Mouse (Mus musculus) cerebellum, adult 11 months (tissue): ENCODE data around the gene Socs1.
"Not testable (repeated sequence)": the region's sequence is repeated elsewhere in the genome, so short reads cannot be mapped to it uniquely, and the experiment has no call there.

Experiments
- DNase-seq: peaks from one replicate; pipeline ENCODE4 v3.0.0; 2022

Gene Socs1

DNA sequence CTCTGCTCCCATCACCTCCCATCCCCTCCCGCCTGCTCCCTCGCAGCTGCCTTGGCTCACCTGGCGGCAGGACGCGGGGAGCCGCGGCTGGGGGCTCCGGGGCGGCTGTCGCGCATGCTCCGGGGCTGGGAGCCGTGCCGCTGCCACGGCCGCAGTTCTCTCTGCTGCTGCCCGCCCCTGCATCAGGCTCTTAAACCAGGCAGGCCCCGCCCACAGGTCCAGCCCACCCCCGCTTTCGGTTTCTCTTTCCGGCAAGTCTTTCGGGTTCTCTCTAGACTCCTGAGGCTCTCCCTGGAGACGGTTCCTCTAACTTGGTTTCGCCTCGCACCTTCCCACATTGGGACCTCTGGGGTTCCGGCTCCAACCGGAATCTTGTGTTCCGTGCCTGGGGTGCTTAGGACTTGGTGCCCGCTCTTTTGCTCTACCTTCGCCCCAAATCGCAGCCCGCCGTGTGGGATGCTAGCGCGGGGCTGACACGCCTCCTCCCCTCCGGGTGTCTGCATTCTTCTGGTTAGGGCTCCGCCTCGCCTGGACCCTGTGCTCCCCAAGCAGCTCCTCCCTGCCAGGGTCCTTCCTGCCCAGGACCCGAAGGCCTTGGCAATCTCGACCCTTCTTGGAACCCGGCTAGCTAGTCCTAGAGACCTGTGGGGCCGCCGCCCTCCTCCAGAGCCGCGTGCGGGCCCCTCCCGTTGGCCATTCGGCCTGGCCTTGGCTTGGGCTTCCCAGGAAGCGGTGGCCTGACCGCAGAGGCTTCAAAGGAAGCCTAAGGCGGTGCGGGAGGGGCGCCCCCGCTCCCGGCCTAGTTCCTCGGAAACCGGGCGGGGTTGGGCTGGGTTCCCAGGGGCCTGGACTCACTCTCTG lies at the start of gene Socs1:
Socs1 (minus strand) TSS at position 166 of the 861 bp plus-strand sequence.
- DNase-seq, result peak; percentile 64

DNA sequence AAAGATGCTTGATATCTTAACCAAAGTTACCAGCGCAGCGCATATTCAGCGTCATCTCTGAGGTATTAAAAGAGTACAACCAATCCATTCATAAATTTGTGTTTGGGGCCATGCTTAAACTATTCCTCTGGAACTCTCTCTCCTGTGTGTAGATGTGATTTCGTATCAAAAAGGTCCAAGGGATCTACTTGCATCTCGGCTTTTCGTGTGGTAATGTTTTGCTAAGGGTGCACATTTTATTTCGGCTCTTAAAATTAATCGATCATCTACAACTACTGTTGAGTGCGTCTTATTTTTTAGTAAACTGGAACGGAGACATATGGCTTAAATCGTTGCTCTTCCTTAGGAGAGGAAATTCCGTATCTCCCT lies 49.2 kb upstream of the Socs1 start:
- DNase-seq, result no peak

DNA sequence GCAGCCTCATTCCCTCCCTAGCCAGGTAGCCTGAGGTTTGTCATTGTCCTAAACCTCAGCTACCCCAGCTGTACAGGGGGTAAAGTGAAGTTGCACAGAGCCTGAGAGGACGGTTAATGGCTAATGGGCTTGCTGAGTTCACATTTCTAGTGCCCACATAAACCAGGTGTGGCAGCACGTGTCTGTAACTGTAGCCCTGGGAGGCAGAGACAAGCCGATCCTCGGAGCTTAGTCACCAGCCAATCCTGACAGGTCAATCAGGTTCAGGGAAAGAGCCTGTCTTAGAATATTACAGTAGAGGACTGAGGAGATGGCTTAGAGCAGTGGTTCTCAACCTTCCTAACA lies 43.1 kb upstream of the Socs1 start:
- no peak for DNase-seq

DNA sequence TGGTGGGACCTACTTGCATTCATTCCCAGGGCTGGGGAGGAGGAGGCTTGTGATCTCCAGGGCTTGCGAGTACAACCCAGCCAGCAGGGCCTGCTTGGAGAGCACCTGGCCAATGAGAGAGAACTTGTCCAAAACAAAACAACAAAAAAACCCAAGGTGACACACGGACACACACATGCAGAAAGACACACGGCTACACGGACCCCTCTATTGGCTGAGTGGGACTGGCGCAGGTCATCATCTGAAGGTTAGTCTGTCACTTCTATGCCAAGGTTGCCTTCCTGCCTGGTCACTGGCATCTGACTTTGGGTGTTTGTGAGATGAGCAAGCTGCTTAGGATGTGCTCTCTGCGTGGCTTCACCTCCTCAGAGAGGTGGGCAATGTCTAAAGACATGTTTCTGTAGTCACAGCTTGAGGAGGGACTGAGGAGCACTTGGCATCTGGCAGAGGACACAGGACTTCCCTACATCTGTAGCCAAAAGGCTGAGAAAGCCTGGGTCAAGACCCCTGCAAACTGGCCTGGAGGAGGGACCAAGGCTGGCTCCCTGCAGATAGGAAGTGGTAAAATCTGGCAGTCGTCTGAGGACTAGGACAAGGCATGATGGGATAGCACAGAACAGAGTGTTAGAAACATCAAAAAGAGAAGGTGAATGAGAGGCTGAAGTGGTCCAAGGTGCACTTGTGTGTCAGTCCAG lies 42.6 kb upstream of the Socs1 start:
- DNase-seq, result no peak

DNA sequence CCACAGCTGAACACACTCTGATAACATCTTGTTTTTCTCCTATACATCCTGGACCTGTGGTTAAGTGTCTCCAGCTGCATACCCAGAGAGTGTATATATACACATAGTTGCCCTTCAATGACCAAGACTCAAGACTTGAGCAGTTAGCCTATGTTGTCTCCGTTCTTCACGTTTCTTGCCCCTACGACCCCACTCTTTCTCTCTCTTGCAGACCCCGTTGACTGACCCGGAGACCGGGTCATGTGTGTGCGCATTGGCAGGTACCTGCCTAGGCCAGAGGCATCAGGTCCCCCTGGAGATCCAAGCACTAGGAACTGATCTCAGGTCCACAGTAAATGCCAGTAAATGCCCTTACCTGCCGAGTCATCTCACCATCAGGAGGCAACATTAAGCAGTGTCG lies 41.9 kb upstream of the Socs1 start:
- DNase-seq, result no peak

DNA sequence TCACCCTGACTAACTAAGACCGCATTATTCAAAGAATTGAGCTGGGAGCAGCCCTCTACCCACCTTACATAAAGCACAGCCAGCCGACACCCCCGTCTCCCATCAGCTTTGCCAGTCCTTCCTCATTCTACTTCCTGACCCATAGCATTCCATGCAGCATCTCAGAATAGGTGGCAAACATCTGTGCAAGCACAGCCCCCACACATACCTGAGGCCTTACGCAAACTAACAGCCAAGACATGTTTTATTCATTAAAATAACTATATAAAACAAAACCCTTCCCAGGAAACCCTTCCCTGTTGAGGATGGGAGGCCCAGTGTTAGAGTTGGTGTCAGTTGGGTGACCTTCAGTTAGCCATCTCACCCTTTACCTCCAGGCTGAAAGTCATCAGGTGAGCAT lies 40.5 kb upstream of the Socs1 start:
- DNase-seq, result no peak

DNA sequence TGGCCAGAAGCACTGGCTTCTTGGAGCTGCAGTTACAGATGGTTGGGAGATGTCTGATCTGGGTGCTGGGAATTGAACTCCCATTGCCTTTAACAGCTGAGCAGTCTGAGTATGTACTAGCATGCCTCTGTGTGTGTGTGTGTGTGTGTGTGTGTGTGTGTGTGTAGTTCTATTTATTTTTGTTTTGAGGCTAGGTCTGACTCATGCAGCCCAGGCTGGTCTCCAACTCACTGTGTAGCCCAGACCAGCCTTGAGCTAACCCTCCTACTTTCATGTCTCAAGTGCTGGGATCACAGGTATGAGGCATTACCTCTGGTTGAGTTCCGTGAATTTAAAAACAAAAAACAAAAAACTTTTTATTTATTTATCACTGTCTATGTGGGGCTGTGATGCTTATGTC lies 39.2 kb upstream of the Socs1 start:
- DNase-seq, result no peak

DNA sequence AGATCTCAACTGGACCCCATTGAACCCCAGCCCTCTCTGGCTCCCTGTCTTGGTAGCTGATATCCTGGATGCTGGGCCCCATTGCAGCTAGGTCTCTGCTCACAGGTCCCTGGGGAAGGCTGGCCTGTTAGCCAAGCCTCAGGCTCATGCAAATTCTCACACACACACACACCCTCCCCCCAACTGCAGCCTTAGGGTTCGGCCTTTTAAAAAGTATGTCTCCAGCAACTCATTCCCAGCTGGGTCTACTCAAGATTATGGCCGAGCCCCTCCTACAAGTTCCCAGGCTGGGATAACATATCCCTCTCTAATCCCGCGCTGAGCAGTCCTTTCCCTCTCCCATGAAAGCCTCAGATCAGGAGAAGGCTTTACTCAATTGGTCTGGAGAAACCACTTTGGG lies 36.1 kb upstream of the Socs1 start:
- no peak for DNase-seq

DNA sequence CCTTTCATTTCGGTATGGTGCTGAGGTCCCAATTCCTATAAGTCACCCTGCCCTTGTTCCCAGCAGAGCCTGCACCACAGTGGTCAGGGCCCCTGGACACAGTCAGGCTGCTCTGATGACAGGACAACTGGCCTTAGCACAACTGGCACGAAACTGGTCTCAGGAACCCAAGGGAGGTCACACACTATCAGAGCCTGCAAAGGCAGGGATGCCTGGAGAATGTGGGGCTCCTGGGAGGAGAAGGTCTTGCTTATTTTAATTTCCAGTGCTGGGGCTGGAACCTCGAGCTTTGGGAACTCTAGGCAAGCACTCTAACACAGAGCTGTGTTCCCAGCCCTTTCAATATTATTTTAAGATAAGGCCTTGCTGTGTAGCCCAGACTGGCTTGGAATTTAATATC lies 34.6 kb upstream of the Socs1 start:
- DNase-seq, result no peak

DNA sequence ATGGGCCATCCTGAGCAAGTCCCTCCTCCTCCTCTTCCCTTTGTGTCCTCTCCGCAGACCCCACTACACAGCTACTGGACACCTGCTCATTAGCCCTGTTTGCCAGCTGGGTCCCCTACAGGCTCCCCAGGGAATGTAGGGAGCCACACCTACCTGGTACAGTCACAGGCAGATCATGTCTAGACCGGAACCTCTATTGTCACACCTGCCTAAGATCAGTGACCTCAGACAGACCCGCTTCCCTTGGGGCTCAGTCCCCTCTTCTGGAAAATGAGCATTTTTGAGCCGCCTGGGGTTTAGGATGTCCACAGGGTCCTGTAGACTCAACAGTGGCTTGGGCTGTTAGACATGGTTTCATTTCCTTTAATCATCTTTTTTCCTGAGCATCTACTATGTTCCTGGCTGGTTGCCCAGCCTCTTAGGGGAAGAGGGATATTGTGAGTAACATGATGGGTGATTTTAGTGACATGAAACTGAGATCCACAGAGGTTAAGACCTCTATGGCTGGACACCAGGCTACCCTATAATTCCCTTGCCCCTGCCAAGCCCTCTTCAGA lies 33.3 kb upstream of the Socs1 start:
- no peak for DNase-seq

DNA sequence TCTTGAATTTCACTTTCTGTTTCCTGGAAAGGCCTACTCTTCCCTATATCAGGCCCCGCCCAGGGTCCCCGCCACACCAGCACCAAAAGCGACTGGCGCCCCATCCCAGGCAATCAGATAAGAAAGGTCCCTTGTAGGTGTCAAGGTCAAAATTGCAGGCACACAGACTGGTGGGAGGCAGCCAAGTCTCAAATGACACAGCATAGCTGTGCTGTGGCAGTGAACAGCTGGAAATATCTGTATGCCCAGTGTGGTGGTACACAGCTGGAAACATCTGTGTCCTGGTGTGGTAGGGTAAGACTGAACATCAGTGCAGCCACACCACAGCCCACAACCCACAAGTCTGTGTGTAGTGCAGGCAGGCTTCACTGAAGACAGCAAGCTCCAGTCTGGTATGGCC lies 29.5 kb upstream of the Socs1 start:
- DNase-seq, result no peak

DNA sequence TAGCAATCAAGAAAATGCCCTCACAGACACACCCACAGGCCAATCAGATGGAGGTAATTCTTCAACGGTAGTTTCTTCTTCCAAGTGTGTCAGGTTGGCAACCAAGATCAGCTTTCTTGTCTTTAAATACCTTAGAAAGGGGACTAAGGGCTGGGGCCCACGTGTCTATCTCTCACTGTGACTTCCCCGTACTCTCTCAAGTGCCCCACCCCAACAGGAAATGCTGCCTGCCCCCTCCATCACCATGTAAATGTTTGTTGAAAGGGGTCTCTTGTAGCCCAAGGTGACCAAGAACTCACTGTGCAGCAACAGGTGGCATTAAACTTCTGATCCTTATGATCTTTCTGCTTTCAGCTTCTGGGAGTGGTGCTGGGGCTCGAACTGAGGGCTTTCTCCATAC lies 28.4 kb upstream of the Socs1 start:
- DNase-seq, result no peak

DNA sequence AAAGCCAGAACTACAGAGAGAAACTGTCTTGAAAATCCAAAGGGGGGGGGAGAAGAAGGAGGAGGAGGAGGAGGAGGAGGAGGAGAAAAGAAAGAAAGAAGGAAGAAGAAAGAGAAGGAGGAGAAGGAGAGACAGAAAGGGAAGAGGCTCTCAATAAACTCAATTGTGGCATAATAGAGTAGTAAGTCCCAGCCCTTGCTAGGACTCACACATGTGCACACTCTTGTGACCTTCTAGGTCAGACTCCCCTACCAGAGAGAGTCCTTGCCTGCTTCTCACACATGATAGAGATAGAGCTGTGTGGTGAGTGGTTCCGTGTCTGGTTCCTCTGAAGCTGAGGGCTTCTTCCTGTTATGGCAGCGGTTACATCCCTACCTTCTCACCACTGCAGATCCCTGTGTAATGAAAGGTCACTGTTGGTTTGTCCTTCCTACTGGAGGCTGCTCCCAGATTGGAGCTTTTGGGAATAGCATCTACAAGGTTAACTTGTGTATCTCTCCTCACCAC lies 27.6 kb upstream of the Socs1 start, which contains the start of gene Gm11172:
Gm11172 (plus strand) TSS at position 51 of the 507 bp plus-strand sequence.
- DNase-seq, result no peak

DNA sequence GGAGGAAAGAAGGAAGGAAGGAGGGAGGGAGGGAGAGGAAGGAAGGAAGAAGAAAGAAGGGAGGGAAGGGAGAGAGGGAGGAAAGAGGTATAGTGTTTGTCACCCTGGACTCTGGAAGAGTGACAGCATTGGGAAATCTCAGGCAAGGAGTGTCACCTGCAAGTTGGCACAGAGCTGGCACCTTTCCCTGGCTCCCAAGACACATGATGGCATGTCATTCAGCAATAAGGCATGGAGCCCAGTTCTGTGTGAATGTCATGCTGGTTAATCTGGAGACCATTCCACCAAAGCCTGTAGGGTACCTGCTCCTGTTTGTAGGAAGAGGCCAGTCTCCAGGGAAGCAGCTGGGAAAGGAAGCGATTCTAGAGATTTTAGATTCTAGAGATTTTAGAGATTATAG lies 25.0 kb upstream of the Socs1 start:
- DNase-seq, result peak; percentile 23

DNA sequence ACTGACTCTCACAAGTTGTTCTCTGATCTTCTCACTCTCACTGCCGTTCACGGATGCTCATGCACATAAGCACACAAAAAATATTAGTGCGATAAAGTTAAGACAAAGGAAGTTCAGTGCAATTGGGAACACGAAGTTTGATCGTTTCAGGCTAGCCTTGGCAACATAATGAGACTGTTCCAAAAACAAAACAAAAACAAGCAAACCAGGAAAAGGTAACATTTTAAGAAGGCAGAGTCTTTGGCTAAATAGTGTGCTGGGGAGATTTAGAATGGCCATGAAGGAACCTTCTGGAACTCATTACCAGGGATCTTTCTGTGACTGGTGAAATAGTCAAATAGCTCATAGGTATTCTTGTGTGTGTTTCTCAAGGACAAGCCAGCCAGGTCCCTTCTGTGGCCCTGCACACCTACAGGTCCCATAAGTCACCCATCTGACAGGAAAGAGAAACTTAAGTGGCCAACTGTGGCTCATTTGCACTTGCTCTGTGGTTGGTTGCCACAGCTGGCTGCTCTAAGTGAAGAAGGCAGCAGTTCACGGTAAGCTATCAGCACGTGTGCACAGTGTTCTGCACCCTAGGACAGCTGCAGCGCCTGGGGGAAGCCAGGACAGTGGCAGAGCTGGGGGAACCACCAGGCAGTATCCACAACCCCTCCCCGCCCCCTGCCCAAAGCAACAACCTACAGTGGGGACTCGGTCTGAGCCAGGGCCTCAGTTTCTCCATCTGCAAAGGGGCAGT lies 20.6 kb upstream of the Socs1 start, which contains the start of gene Prm1:
Prm1 (minus strand) TSS at position 51 of the 739 bp plus-strand sequence.
- DNase-seq, result no peak

DNA sequence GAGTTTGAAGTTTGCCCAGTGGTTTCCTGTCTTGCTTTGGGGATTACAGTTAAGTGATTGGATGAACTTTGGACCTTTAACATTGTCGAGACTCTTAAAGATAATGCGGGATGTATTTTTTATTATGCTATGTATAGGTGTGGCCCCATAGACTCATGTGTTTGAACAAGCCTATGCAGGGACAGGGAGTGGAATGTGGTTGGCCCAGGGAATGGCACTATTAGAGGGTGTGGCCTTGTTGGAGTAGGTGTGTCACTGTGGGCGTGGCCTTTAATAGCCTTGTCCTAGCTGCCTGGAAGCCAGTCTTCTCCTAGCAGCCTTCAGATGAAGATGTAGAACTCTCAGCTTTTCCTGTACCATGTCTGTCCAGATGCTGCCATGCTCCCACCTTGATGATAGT lies 17.1 kb upstream of the Socs1 start:
- not testable (repeated sequence) for DNase-seq

DNA sequence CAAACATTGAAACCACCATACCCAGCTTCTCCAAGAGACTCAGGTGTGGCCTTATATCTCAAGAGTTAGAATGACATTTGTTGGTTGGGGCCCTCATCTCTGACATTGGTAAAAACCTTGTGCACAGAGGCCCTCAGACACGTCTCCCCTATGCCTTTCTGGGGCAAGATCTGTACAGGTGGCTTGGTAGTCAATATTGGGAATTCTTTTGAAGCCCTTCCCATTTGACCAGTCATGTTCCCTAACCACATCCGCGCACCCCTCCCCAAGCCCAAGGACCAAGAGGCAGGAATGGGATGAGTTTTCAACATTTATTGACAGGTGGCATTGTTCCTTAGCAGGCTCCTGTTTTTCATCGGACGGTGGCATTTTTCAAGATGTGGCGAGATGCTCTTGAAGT lies 10.7 kb upstream of the Socs1 start, which contains the start of gene Prm2:
Prm2 (minus strand) TSS at position 101 of the 400 bp plus-strand sequence.
- no peak for DNase-seq

DNA sequence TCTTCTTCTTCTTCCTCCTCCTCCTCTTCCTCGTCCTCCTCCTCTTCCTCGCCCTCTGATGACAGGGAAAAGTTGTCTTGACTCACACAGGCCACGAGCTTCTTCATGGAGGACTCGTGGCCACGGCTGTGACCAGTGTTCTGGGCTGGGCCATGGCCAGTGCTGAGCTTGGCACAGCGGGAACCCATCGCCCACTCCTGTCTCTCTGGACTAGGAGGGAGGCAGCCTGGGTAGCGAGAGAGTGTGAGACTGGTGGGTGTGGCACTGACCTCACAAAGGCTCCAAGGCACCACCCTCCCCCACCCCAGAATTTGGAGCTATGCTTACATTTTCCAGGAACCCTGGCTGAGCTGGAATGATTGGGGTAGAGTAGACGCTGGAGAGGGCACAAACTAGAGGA lies 5.4 kb upstream of the Socs1 start, which contains the start of gene Prm3:
Prm3 (minus strand) TSS at position 213 of the 400 bp plus-strand sequence.
- no peak for DNase-seq

DNA sequence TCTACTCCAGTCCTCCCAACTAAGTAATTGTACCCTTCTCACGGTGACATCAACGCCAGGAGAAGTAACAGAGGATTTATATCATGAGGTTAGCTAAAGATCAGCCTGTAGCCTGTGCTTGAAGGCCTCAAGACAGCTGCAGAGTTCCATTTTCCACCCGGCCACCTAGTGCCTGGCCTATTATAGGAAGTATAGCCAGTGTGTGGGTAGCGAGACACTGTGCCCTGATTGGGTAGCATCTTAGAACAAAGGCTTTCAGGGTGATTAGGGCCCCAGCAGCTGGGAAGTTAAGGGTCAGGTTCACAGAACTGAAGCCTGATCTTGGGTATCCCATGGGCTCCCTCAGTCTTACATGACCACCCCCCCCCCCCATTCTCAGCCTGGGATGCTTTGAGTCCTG lies 3.5 kb upstream of the Socs1 start:
- no peak for DNase-seq

DNA sequence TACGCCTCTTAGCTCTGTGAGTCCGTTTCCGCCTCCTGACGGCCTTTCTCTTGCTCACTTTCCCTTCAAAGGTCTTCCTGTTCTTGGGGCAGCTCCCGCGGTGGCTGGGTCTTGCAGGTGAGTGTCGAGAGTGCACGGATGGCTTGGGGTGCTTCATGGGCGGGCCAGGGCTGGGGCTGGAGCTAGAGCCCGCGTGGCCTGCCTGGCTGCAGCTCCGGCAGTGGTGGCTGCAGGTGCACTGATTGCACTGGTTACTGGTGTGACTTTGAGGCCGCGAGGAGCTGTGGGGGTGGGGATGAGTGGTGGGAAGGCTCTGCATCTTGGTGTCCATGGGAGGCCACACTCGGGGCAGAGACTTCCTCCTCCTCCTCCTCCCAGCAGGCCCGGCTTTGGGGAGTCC lies 2.9 kb upstream of the Socs1 start, which contains the start of gene Tnp2:
Tnp2 (minus strand) TSS at position 390 of the 400 bp plus-strand sequence.
- DNase-seq, result no peak

DNA sequence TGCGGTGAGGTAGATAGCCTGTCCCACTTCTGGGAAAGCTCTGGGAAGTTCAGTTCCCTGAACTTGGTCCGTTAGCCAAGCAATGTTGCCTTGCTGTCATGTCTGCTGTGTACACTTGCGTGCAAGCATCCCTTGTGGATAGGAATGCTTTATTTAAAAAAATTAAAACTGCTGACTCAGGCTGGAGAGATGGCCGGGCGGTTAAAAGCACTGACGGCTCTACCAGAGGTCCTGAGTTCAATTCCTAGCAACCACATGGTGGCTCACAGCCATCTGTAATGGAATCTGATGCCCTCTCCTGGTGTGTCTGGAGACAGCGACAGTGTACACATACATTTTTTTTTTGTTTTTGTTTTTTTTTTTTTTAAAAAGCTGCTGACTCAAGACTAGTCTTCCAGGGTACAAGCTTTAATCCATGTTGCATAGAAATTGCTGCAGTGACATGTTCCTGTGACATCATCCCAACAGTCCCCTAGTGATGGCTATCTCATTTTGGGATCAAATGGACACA lies 2.3 kb upstream of the Socs1 start:
- DNase-seq, result no peak

DNA sequence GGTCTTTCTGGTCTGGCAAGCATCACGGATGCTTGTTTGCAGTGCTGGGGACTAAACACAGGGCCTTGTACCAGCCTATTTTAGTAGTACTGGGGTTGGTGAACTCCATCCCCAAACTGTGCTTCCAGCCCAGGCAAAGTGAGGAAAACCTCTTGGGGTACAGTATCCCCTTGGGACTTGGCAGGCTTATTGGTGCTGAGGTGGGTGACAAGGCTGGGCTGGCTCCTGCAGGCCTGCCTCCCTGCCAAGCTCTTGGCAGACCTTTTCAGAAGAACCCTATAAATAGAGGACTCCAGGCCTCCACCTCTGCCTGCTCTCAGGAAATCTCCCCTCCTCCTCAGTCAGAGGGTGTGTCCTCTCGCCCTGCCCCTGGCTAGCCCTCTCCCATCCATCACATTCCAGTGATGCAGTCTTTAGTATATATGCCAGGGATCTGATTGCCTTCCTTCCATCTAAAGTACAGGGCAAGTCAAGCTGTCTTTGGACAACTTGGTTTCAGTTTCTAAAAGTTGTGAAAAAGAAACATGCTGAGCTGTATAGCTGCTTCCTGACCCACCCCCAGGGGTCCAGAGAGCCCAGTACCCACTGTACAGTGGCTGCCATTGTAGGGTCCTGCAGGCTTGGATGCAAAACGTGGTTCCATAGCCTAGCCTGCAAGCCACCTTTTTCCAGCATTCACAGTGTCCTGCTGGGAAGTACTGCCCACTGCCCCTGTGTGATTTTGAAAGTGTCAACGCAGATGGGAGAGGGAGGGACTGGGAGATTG lies 1.6 kb upstream of the Socs1 start:
- DNase-seq, result no peak
